Mouse (Mus musculus) cerebellum, adult 2 months (tissue): ENCODE data around the gene Gas2. TPM values are rescaled to one million over a fixed set of nuclear protein-coding genes. Genes with fewer than 3 reads are reported as not detected.
A peak's percentile ranks its signal among the peaks of the same experiment; 100 is the strongest.

Source experiments
- DNase-seq, 2 experiments: peaks; one replicate each; pipeline ENCODE4 v3.0.0; 2021
- H3K27ac ChIP-seq: fragments of 200-500 bp; 2 replicates; pipeline ENCODE4 v1.5.1; 2012; ENCODE audit warnings: low read length, control low read depth, inconsistent platforms; ENCODE audit not compliant: insufficient read depth
- H3K27me3 ChIP-seq: fragments of 200-500 bp; 2 replicates; pipeline ENCODE4 v1.6.1; 2012; ENCODE audit warnings: inconsistent platforms, mild to moderate bottlenecking, low read length, moderate library complexity; ENCODE audit not compliant: control insufficient read depth, insufficient read depth
- H3K4me1 ChIP-seq: fragments of 200-500 bp; 2 replicates; pipeline ENCODE4 v1.6.1; 2011; ENCODE audit warnings: low read length; ENCODE audit not compliant: control insufficient read depth, insufficient read depth
- H3K4me3 ChIP-seq: fragments of 200-500 bp; replicated peaks from 2 replicates; pipeline ENCODE3; 2011; ENCODE audit warnings: mild to moderate bottlenecking, low read depth, low read length, control low read depth; ENCODE audit not compliant: insufficient read depth
- CTCF ChIP-seq: fragments of 200-500 bp; IDR thresholded peaks from 2 replicates; pipeline ENCODE4 v1.5.1; 2011; ENCODE audit warnings: low read depth, mild to moderate bottlenecking, control low read depth, low read length, moderate library complexity, borderline replicate concordance; ENCODE audit not compliant: insufficient read depth
- POLR2A ChIP-seq: fragments of 200-500 bp; IDR thresholded peaks from 2 replicates; pipeline ENCODE4 v1.6.1; 2011; ENCODE audit warnings: low read length, control low read depth, borderline replicate concordance; ENCODE audit not compliant: insufficient read depth
- WGBS: fragments of 180-500 bp; shearing (Covaris S2); methylation state at CpG from one replicate; pipeline ENCODE4 v1.1.7; 2018; 5-methylcytosine and 5-hydroxymethylcytosine counted together
- polyA plus RNA-seq: library from polyadenylated mRNA; depleted of rRNA; stranded (reverse); fragments of >200 nt; gene quantifications from 2 replicates; pipeline ENCODE4 v1.2.3, GENCODE M21; 2012

Gas2 gene
- polyA plus RNA-seq, 1 experiment: 11.1 TPM

GRCm38 (mm10) chr7:51885345-51885744, 23.5 kb downstream of the Gas2 start:
- no peak for DNase-seq
- H3K27me3 ChIP-seq: no peaks in the 10 kb centered on the region; the same call in 1 of the 2 replicates
- 72% methylated on average over 3 of the region's 3 CpGs for WGBS
- no peaks in the 10 kb centered on the region for H3K4me1 ChIP-seq
- H3K4me3 ChIP-seq: no peak overlapping the region
- H3K27ac ChIP-seq: no peak overlapping the region
- TF ChIP-seq CTCF (no peak), POLR2A (no peak)

GRCm38 (mm10) chr7:51887678-51888567, 26.1 kb downstream of the Gas2 start:
- 93% methylated on average over 11 of the region's 11 CpGs for WGBS

GRCm38 (mm10) chr7:51889601-51890000, 27.8 kb downstream of the Gas2 start:
- no peaks in the 10 kb centered on the region for H3K27me3 ChIP-seq
- no peak overlapping the region for H3K27ac ChIP-seq
- H3K4me3 ChIP-seq: no peak overlapping the region
- TF ChIP-seq CTCF (no peak), POLR2A (no peak)
- 94% methylated on average over 7 of the region's 7 CpGs for WGBS
- DNase-seq: no peak
- no peaks in the 10 kb centered on the region for H3K4me1 ChIP-seq

More at GRCm38 (mm10) chr7:51887678-51888567, 26.1 kb downstream of the Gas2 start:
- DNase-seq: peak in 1 of 2 experiments; percentile 10
- H3K27ac ChIP-seq: no peak overlapping the region
- no peaks in the 10 kb centered on the region for H3K27me3 ChIP-seq
- TF ChIP-seq POLR2A (no peak), CTCF (no peak)
- no peak overlapping the region for H3K4me3 ChIP-seq
- H3K4me1 ChIP-seq: no peaks in the 10 kb centered on the region

- Histone ChIP-seq H3K4me1 (no peaks in the 10 kb centered on the region), H3K27me3 (no peaks in the 10 kb centered on the region), H3K27ac (no peak overlapping the region), H3K4me3 (no peak overlapping the region)
- DNase-seq: no peak
- 96% methylated on average over 1 of the region's 1 CpGs for WGBS
- TF ChIP-seq CTCF: no peak
- no peak for TF ChIP-seq POLR2A
Measured at GRCm38 (mm10) chr7:51892224-51892965, 30.6 kb downstream of the Gas2 start.

GRCm38 (mm10) chr7:51893008-51893407, 31.2 kb downstream of the Gas2 start:
- 81% methylated on average over 4 of the region's 4 CpGs for WGBS
- DNase-seq: no peak
- H3K4me1 ChIP-seq: no peaks in the 10 kb centered on the region
- TF ChIP-seq CTCF (no peak), POLR2A (no peak)
- no peak overlapping the region for H3K4me3 ChIP-seq
- H3K27me3 ChIP-seq: no peaks in the 10 kb centered on the region
- H3K27ac ChIP-seq: no peak overlapping the region

GRCm38 (mm10) chr7:51894133-51894801, 32.5 kb downstream of the Gas2 start:
- Histone ChIP-seq H3K4me1 (no peaks in the 10 kb centered on the region), H3K4me3 (no peak overlapping the region), H3K27ac (no peak overlapping the region), H3K27me3 (no peaks in the 10 kb centered on the region)
- no peak for DNase-seq
- TF ChIP-seq POLR2A: no peak
- TF ChIP-seq CTCF: no peak
- 87% methylated on average over 4 of the region's 4 CpGs for WGBS

- Histone ChIP-seq H3K27me3 (no peaks in the 10 kb centered on the region), H3K4me1 (no peaks in the 10 kb centered on the region), H3K27ac (no peak overlapping the region), H3K4me3 (no peak overlapping the region)
- no peak for TF ChIP-seq POLR2A
- TF ChIP-seq CTCF: no peak
- DNase-seq: no peak
- WGBS: 56% methylated on average over 2 of the region's 2 CpGs
Measured at GRCm38 (mm10) chr7:51894939-51895338, 33.1 kb downstream of the Gas2 start.

DNA sequence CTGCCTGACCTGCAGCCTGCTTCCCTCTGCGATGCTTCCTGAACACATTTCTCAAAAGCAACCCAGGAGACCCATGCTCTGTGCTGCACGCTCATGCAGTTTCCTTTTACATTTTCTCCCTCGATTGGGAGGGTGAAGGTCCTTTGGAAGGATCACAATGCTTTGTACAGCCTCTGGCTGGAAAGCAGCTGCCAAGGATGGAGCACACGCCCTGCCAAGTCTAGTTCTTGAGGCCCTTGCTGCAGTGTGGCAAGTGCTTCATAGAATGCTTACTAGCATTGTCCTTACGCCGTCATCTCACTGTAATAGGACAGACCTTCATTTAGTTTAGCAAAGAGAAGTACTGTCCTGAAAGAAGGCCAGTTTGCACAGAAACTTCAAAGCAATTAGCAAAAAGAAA, 37.3 kb downstream of the Gas2 start:
- 53% methylated on average over 6 of the region's 6 CpGs for WGBS
- Histone ChIP-seq H3K4me1 (no peaks in the 10 kb centered on the region), H3K27me3 (no peaks in the 10 kb centered on the region), H3K27ac (no peak overlapping the region), H3K4me3 (no peak overlapping the region)
- no peak for DNase-seq
- TF ChIP-seq POLR2A (no peak), CTCF (no peak)
